Mouse (Mus musculus) layer of hippocampus, postnatal 25 days (tissue): ENCODE data around the gene Tmem198. TPM values are rescaled to one million over a fixed set of nuclear protein-coding genes. Genes with fewer than 3 reads are reported as not detected.
A peak's percentile ranks its signal among the peaks of the same experiment; 100 is the strongest.

Source experiments
- DNase-seq, 2 experiments: peaks; one replicate each; pipeline ENCODE4 v3.0.0; 2022; ENCODE audit warnings: mixed read lengths in 2 of 2, low spot score in 1 of 2; ENCODE audit errors: extremely low spot score in 1 of 2
- total RNA-seq, 2 experiments: library from RNA; stranded (reverse); gene quantifications; 2 replicates each; pipeline ENCODE4 v1.2.3; 2021

Tmem198 gene
- total RNA-seq, 2 experiments from 2014 or later: 70.3 to 73.8 TPM

GRCm38 (mm10) chr1:75486561-75486960 is 7.2 kb downstream of the Tmem198 start:
- no peak for DNase-seq

DNA sequence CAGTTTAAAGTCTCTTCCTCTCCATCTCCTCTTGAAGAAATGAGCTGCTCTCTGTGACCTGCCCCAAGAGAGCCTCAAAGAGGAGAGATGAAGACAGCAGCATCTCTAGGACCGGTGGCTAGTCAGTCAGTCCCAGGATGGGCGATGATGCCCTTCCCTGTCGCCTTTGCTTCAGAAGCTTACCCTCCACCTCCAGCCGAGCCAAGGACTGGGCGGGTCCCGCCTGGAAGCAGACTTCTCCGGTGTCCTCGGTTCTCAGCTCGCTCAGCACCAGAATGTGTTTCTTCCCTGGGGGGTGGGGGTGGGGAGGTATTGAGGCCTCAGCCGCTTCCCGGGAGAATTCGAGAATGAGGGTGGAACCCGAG is 7.7 kb downstream of the Tmem198 start:
- DNase-seq: no peak

- DNase-seq: peak in 1 of 2 experiments; percentile 50
Measured at GRCm38 (mm10) chr1:75487405-75488161, 8.3 kb downstream of the Tmem198 start.

DNA sequence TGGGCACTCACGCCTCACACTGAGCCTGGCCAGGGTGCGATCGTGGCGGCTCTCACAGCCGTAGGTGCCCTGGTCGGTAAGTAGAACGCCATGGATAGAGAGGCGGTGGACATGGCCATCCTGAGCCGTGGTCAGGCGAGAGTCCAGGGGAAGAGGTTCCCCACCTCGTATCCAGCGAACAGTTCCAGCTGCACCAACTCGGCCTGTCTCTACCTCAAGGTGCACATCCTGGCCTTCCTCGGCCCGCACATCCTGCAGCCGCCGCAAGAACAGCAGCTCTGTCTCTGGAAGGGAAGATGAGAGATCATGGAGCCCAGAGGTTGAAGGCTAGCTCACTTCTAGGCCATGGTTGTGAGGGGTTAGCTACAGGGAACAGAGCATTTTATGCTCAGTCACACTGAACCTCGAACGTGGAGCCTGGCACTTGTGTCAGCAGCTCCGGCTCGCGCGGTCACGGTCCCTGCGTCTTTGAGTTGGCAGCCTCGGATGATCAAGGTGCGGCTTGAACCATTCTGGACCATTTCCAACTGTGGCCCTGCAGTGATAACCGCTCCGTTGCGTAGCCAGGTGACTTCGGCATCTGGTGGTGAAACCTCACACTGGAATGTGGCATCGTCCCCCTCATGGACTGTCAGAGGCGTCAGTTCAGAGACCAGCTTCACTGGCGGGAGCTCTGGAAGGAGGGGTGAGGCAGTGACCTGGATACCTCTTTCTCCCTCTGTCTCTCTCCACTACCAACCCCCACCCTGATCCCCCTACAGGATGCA is 11.6 kb downstream of the Tmem198 start:
- DNase-seq: no peak

DNA sequence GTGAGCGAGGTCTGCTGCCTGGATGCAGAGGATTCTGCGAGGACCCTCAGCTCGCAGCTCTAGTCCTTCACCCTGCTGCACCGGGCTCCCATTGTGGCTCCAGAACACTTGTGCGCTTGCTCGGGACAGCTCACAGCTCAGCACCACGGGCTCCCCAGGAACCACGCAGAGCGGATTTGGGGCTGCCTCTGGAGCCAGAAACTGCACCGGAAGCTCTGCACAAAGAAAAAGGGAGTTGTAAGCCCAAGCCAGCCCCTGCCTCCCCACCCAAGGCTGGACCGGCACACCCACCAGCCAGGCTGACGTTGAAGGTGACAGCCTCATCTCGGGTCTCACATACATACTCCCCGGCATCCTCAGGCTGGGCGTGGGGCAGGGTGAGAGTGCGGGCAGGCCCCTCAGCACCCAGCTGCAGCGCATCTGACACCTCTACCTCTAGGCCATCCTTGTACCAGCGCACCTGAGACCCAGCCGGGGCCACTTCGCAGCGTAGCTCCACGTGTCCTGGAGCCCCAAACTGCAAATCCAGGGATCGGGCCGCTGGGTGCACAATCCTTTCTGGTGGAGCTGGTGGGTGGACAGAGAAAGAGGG is 13.3 kb downstream of the Tmem198 start:
- no peak for DNase-seq

GRCm38 (mm10) chr1:75494878-75495548 is 15.7 kb downstream of the Tmem198 start:
- peak in 1 of 2 experiments; percentile 30 for DNase-seq

GRCm38 (mm10) chr1:75498897-75499296 is 19.6 kb downstream of the Tmem198 start:
- DNase-seq: no peak

- no peak for DNase-seq
Measured at GRCm38 (mm10) chr1:75499441-75499840, 20.1 kb downstream of the Tmem198 start.

GRCm38 (mm10) chr1:75501905-75502304 is 22.6 kb downstream of the Tmem198 start:
- DNase-seq: no peak

DNA sequence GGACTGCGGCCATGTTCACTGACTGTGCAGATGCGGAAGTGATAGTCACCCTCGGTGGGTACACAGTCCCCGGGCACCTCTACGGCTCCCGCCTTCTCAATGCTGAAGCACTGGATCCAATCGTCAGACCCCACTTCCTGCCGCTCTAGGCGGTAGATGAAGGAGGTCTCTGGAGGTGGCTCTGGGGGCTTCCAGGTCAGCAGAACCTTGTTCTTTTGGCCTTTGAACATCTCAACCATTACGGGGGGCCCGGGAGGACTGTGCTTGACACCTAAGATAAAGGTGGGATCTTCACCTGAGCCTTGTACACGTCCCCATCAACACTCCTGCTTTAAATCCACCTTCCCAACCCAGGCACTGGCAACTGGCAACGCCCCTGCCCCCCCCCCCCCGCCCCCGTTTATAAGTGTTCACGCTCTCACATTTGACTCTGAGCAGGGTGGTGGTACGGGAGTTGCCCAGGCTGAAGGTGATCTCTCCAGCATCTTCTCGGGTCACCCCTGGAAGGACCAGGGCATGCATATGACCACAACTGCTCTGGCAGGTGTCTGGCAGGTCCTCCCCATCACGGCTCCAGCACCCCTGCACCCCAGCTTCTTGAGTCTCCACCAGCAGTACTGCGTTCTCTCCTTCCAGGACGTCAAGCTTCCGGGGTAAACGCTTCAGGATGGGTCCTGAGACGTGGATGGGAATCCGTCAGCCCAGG is 23.8 kb downstream of the Tmem198 start:
- no peak for DNase-seq

- DNase-seq: no peak
Measured at GRCm38 (mm10) chr1:75503651-75503980, 24.3 kb downstream of the Tmem198 start.

DNA sequence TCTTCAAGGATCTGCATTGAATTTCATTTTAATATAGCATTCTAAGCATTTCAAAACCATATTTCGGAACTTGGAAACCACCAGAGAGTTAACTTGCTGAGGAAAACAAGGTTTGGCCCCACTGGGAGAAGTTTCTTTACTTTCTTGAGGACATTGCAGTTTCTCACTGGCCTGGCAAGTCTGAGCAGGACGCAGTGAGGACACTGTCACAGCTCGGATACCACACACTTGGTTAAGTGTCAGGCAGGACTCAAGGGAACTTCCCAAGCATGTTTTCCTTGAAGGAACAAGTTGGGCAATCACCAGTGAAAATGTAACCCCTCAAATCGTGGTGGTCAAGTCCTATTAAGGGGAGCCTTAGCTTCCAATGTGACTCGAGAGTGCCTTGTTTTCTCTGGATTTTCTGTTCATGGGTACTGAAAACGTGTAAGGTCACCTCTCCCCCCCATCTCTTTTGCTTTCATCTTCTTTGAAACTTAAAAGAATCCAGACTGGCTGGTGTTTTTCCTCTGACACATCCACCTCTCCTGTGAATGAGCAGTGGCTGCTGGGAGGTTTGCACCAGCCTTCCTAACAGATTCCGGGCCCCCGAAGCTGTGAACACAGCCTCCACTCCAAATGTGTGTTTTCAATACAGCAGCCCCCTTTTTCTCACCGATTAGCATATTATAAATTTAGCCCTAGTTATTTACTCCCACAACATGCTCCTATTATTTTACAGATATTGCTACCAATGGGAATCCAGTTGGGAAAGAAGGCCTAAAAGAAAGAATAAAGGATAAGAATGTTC is 25.1 kb downstream of the Tmem198 start:
- no peak for DNase-seq

GRCm38 (mm10) chr1:75505159-75505955 is 26.0 kb downstream of the Tmem198 start:
- DNase-seq: peak; percentile 61 to 71

DNA sequence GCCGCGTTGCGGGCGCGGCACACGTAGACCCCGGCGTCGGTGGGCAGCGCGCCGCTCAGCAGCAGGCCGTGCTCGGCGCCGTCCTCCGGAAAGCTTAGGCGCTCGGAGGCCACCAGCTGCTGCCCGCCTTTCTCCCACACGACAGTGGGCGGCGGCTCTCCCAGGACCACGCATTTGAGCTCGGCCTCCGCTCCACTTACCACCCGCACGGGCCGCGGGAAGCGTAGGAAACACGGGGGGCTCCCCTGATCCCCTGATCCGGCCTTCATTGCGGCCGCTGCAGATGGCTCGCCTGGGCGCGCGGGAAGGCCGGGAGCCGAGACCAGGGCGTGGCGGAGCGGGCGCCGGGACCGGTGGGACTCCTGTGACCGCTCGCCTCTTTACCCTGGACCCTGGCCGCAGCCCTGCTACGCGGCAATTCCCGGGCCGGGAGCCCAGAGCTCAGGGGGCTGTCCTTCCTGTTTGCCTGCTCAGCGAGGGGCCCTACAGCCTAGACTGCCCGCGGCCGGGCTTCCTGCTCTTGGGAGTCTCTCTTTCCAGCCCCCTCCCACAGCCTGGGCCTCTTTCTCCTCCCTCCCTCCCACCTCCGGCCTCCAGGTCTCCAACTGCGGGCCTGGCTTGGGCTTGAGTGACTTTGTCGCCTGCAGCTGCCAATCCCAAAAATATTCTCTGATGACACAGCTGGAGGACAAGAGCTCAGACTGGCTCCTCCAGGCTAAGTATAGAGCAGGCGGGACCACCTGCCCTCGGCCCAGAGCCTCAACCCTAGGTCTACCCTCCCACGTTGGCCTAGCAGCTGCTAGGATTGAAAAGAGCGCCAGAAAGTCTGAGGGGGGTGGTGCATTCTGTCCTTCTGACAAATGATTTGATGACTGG is 26.9 kb downstream of the Tmem198 start, which contains the start of gene Obsl1:
Obsl1 (minus strand) TSS at position 497 of the 876 bp plus-strand sequence.
- DNase-seq: no peak

DNA sequence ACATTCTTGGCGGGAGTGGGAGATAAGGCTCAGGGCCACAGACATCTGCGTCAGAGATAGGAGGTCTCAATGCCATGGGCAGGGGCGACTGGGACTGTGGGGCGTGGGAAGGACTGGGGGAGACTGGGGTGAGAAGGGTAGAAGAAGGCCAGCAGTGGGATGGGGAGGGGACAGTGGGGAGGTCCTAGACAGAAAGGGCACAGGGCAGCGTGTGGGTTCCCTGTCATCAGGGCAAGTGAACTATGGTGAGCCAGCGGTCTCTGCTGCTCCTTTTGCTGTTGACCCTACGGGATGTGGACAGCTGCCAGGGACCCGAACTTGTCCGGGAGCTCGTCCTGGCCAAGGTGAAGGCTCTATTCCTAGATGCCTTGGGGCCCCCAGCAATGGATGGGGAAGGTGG is 27.7 kb downstream of the Tmem198 start, which contains the start of gene Inha:
Inha (plus strand) TSS at position 72 of the 400 bp plus-strand sequence.
- no peak for DNase-seq

DNA sequence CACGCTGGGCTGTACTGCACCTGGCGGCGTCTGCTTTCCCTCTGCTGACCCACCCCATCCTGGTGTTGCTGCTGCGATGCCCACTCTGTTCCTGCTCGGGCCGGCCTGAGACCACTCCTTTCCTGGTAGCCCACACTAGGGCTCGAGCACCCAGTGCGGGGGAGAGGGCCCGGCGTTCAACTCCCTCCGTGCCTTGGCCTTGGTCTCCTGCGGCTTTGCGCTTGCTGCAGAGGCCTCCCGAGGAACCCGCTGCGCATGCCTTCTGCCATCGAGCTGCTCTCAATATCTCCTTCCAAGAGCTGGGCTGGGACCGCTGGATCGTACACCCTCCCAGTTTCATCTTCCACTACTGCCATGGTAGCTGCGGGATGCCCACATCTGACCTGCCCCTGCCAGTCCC is 30.3 kb downstream of the Tmem198 start:
- no peak for DNase-seq

DNA sequence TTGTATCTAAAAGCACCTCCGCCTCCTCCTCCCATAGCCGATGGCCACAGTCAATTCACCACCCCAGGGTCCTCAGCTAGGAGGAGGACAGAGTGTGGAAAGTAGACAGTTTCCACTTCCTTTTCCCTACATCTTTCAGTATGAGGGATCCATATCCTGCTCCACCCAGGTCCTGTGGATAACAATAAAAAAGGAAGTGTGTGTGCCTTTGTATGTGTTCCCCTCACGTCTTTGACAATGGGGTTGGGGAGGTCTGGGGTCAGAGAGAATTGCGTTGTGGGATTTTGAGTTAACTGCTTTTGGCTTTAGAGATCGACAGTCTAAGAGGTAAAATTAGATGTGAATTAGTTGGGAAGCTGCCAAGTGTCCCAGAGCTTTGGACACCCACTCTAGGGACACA is 30.8 kb downstream of the Tmem198 start:
- no peak for DNase-seq
